Mouse (Mus musculus): Measurements from ENCODE around the gene Camk1.

GRCm38 (mm10) chr6:113392015-113392386 lies 48.2 kb upstream of the Camk1 start:
- TF ChIP-seq CTCF (IDR thresholded peaks at IDR 0.05; ENCODE audit: low read depth, low read length) (no peak), POLR2A (IDR thresholded peaks at IDR 0.05; ENCODE audit: insufficient read depth, low read length) (no peak)
